Comparison of ENCODE assay signal across 26 mouse cellular contexts in the genomic region with DNA sequence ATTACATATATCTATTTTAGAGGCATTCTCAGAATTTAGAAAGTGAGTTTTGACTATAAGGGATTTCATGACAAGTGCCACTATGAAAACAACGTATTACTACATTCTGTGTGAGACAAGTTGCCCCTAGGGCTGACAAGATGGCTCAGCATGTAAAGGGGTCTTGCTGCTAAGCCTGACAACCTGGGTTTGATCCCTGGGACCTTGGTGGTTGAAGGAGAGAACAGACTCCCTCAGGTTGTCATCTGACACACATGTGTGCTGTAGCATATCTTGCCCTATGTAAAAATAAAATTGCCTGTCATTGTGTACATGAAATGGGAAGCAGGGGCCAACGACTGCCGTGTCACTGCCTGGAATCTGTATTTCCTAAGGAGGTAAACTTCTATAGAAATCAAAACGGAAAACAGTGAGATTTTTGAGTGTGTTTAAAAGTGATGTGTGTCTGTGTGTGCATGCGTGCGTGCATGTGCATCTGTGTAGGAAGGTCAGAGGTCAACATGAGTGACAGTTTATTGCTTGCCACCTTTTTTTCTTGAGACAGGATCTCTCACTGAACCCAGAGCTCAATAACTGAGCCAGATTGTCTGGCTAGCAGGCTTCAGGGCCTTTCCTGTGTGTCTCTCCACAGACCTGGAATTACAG. TPM values are rescaled to one million over a fixed set of nuclear protein-coding genes. Genes with fewer than 3 reads are reported as not detected.
A peak's percentile ranks its signal among the peaks of the same experiment; 100 is the strongest.
DNase-seq lines count a peak whose midpoint lies in the region; ATAC-seq lines count a peak whose summit lies in the region.
"Had no signal": no experiment of that assay in that cellular context is flagged by ENCODE, and none has a peak within 500 bp of the region (broad histone marks: within the 10 kb centered on the region; RNA-seq: fewer than 3 reads in every experiment).

No protein-coding gene starts in this region.

- no peaks in the 10 kb centered on the region for H3K4me1 ChIP-seq in heart, embryonic 12.5 days (replicated peaks)
- H3K4me1 ChIP-seq in heart, embryonic 10.5 days, result no peaks in the 10 kb centered on the region
- no peaks in the 10 kb centered on the region for H3K4me1 ChIP-seq in midbrain, embryonic 11.5 days (ENCODE audit: control insufficient read depth, insufficient read depth, low read length)
- H3K4me1 ChIP-seq in midbrain, embryonic 10.5 days, result no peaks in the 10 kb centered on the region
- H3K4me1 ChIP-seq in limb, embryonic 10.5 days, result no peaks in the 10 kb centered on the region

- peaks cover 3% of the 10 kb centered on the region for H3K36me3 ChIP-seq in heart, embryonic 12.5 days
- H3K36me3 ChIP-seq in heart, embryonic 10.5 days, result peaks cover 3% of the 10 kb centered on the region; the same call in 1 of the 2 replicates
- no peaks in the 10 kb centered on the region for H3K36me3 ChIP-seq in midbrain, embryonic 11.5 days (ENCODE audit: control insufficient read depth, insufficient read depth, low read length)
- no peaks in the 10 kb centered on the region for H3K36me3 ChIP-seq in midbrain, embryonic 10.5 days
- H3K36me3 ChIP-seq in limb, embryonic 10.5 days, result no peaks in the 10 kb centered on the region
- H3K36me3 ChIP-seq: G1E had no signal

- peak; percentile 66 for DNase-seq in heart, adult 11 months
- peak; percentile 63 for DNase-seq in heart, embryonic 10.5 days (ENCODE audit: low spot score)
- DNase-seq in heart, adult 18-20 months, result no peak
- DNase-seq in midbrain, embryonic 11.5 days (ENCODE audit: low spot score, missing footprints), result peak; percentile 81
- DNase-seq in midbrain, embryonic 10.5 days (ENCODE audit: low spot score), result no peak
- DNase-seq in limb, embryonic 10.5 days (ENCODE audit: low spot score), result peak; percentile 14
- no peak for DNase-seq in testis, postnatal 10 days (ENCODE audit: low spot score)
- DNase-seq: adrenal gland, adult 2 months; adrenal gland, adult 8-10 months; adrenal gland, postnatal 10 days; adrenal gland, postnatal 14 days; adrenal gland, postnatal 25 days; adrenal gland, postnatal 36 days; cerebellum, adult 11 months; cerebellum, adult 11-12 months had no signal

- H3K9ac ChIP-seq in heart, embryonic 12.5 days, result no peak overlapping the region
- no peak overlapping the region for H3K9ac ChIP-seq in midbrain, embryonic 11.5 days (ENCODE audit: low read length)

- WGBS in heart, embryonic 12.5 days, result 81% methylated on average over 6 of the region's 6 CpGs
- 82% methylated on average over 6 of the region's 6 CpGs for WGBS in heart, embryonic 10.5 days
- WGBS in midbrain, embryonic 11.5 days, result 90% methylated on average over 6 of the region's 6 CpGs
- WGBS in midbrain, embryonic 10.5 days, result 86% methylated on average over 6 of the region's 6 CpGs
- WGBS in limb, embryonic 10.5 days, result 84% methylated on average over 6 of the region's 6 CpGs

- H3K27me3 ChIP-seq in heart, embryonic 12.5 days (replicated peaks), result no peaks in the 10 kb centered on the region
- no peaks in the 10 kb centered on the region for H3K27me3 ChIP-seq in heart, embryonic 10.5 days (ENCODE audit: insufficient read depth, poor library complexity, severe bottlenecking)
- no peaks in the 10 kb centered on the region for H3K27me3 ChIP-seq in midbrain, embryonic 11.5 days (ENCODE audit: control insufficient read depth, insufficient read depth, low read length)
- no peaks in the 10 kb centered on the region for H3K27me3 ChIP-seq in midbrain, embryonic 10.5 days (ENCODE audit: low read depth, poor library complexity, severe bottlenecking)
- H3K27me3 ChIP-seq in limb, embryonic 10.5 days (ENCODE audit: low read depth, poor library complexity, severe bottlenecking), result no peaks in the 10 kb centered on the region
- H3K27me3 ChIP-seq: CH12.LX, Patski had no signal

- no peak overlapping the region for H3K27ac ChIP-seq in heart, embryonic 12.5 days (ENCODE audit: poor library complexity, severe bottlenecking)
- no peak overlapping the region for H3K27ac ChIP-seq in heart, embryonic 10.5 days
- H3K27ac ChIP-seq in midbrain, embryonic 11.5 days (ENCODE audit: low read depth, low read length), result no peak overlapping the region
- no peak overlapping the region for H3K27ac ChIP-seq in midbrain, embryonic 10.5 days (replicated peaks)
- H3K27ac ChIP-seq in limb, embryonic 10.5 days, result no peak overlapping the region

- no peak for ATAC-seq in heart, embryonic 12.5 days (ENCODE audit: insufficient number of reproducible peaks, low FRiP score)
- no peak for ATAC-seq in midbrain, embryonic 11.5 days (ENCODE audit: low FRiP score)
- ATAC-seq: activated CD4-positive, CD25-positive, alpha-beta regulatory T cell, adult 4 months; Patski had no signal

- no peak overlapping the region for H3K4me2 ChIP-seq in heart, embryonic 12.5 days
- H3K4me2 ChIP-seq in midbrain, embryonic 11.5 days, result no peak overlapping the region

- no peak overlapping the region for H3K4me3 ChIP-seq in heart, embryonic 12.5 days
- H3K4me3 ChIP-seq in heart, embryonic 10.5 days, result no peak overlapping the region
- no peak overlapping the region for H3K4me3 ChIP-seq in midbrain, embryonic 11.5 days (ENCODE audit: low read depth, low read length)
- H3K4me3 ChIP-seq in midbrain, embryonic 10.5 days, result no peak overlapping the region
- no peak overlapping the region for H3K4me3 ChIP-seq in limb, embryonic 10.5 days

- peaks cover 6% of the 10 kb centered on the region for H3K9me3 ChIP-seq in heart, embryonic 12.5 days (replicated peaks)
- no peaks in the 10 kb centered on the region for H3K9me3 ChIP-seq in heart, embryonic 10.5 days
- H3K9me3 ChIP-seq in midbrain, embryonic 11.5 days (ENCODE audit: control insufficient read depth, low read length), result no peaks in the 10 kb centered on the region
- H3K9me3 ChIP-seq in midbrain, embryonic 10.5 days (replicated peaks), result peaks cover 4% of the 10 kb centered on the region; the same call in 1 of the 2 replicates
- no peaks in the 10 kb centered on the region for H3K9me3 ChIP-seq in limb, embryonic 10.5 days (replicated peaks)
- H3K9me3 ChIP-seq: G1E had no signal

RNA-seq across cellular contexts. Expression of a gene that starts 14.4 kb away (rescaled TPM):
- polyA plus RNA-seq in heart, embryonic 12.5 days (2016; fragmentation: Nextera tagmentation; extraction: Ambion mirVana), result not detected in 2 replicates
- not detected in 2 replicates for polyA plus RNA-seq in heart, embryonic 10.5 days (2016; fragmentation: Nextera tagmentation; extraction: Ambion mirVana)
- total RNA-seq in heart, adult 18-20 months (2021), result not detected
- polyA plus RNA-seq in midbrain, embryonic 11.5 days (2014; fragmentation: Nextera tagmentation; extraction: Ambion mirVana), result 1.1 and 2.0 TPM in 2 replicates
- polyA plus RNA-seq in midbrain, embryonic 10.5 days (2016; fragmentation: Nextera tagmentation; extraction: Ambion mirVana), result 0.25 and 1.1 TPM in 2 replicates
- polyA plus RNA-seq in limb, embryonic 10.5 days (2016; fragmentation: Nextera tagmentation; extraction: Ambion mirVana), result 0.14 TPM in 2 replicates
- total RNA-seq: adrenal gland, adult 18-20 months; adrenal gland, adult 2 months; adrenal gland, adult 8-10 months; adrenal gland, postnatal 10 days; adrenal gland, postnatal 14 days; adrenal gland, postnatal 25 days; adrenal gland, postnatal 36 days; adrenal gland, postnatal 4 days; CH12.LX; ES-E14; G1E; MEL had no signal
- polyA plus RNA-seq: activated CD4-positive, CD25-positive, alpha-beta regulatory T cell, adult 4 months; adrenal gland, adult 2 months; C2C12; CD4-positive, CD25-positive, alpha-beta regulatory T cell, adult 4 months; G1E; Patski had no signal

RNA-seq across cellular contexts. Expression of a gene that starts 53.9 kb away (rescaled TPM):
- 0.40 and 0.87 TPM in 2 replicates for polyA plus RNA-seq in heart, embryonic 12.5 days (2016; fragmentation: Nextera tagmentation; extraction: Ambion mirVana)
- 0.42 and 1.7 TPM in 2 replicates for polyA plus RNA-seq in heart, embryonic 10.5 days (2016; fragmentation: Nextera tagmentation; extraction: Ambion mirVana)
- total RNA-seq in heart, adult 18-20 months (2021), result 1 to 10 TPM; 1.0 to 3.3 TPM
- 0.73 and 0.96 TPM in 2 replicates for polyA plus RNA-seq in midbrain, embryonic 11.5 days (2014; fragmentation: Nextera tagmentation; extraction: Ambion mirVana)
- polyA plus RNA-seq in midbrain, embryonic 10.5 days (2016; fragmentation: Nextera tagmentation; extraction: Ambion mirVana), result 1.3 and 1.5 TPM in 2 replicates
- 1.9 and 2.4 TPM in 2 replicates for polyA plus RNA-seq in limb, embryonic 10.5 days (2016; fragmentation: Nextera tagmentation; extraction: Ambion mirVana)
- polyA plus RNA-seq: activated CD4-positive, CD25-positive, alpha-beta regulatory T cell, adult 4 months; G1E had no signal

Comparison
In these comparisons a context has a peak if more than half of its experiments do, and no peak if none do; other contexts are left out.
1. DNase-seq: peak in heart, adult 11 months (single experiment), heart, embryonic 10.5 days (single experiment), midbrain, embryonic 11.5 days (single experiment) and limb, embryonic 10.5 days (single experiment); none in heart, adult 18-20 months (0 of 2), midbrain, embryonic 10.5 days (single experiment) and testis, postnatal 10 days (single experiment).